Mouse (Mus musculus) testis, adult 2 months (tissue): ENCODE measurements at regions not wholly inside any gene's neighbourhood (a gene's known extent, or its start where the extent isn't known, plus 50 kb on each side); places are given as distances from the start of the nearest gene placed in this dataset.

ENCODE experiments used
- CTCF ChIP-seq: fragments of 200-500 bp; IDR thresholded peaks from 2 replicates; pipeline ENCODE4 v1.5.1; 2012; ENCODE audit warnings: low read depth, mild to moderate bottlenecking, inconsistent platforms, low read length, moderate library complexity; ENCODE audit not compliant: control insufficient read depth, insufficient read depth, insufficient replicate concordance
- POLR2A ChIP-seq: fragments of 200-500 bp; IDR thresholded peaks from 2 replicates; pipeline ENCODE4 v1.6.1; 2012; ENCODE audit warnings: low read depth, mild to moderate bottlenecking, inconsistent platforms, low read length, moderate library complexity; ENCODE audit not compliant: control insufficient read depth

DNA sequence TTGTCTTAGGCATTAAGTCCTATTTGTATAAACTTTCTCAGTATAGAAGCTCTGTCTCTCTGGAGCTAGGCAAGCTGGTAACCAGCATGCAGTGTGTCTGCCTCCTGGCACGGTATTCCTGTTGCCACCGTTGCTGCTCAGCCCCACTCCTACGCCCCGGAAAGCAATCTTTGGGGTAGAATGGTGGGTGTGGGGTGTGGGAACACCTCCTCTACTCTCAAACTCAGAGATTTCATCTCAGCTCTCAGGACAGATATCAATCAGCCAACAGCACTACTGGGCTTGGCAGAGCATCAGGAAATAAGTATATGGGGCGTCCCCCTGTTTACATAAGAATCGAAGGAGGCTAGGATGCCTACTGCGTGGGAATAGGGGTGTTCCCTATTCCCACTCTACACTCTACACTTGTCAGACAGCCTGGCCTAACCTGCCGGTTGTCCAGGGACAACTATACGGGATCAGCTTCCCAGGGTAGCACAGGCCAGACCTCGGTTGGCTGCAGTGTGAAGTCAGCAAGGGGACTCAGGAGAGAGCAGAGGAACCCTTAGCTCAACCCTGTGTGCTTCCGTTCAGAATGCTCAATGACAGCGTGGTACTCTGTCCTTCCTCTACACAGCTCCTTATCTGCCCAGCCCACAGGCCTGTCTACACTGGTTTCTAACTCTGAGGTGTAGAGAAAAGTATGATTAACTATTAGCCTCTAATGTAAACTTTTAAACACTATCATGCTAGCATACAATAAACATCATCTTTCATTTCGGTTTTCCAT lies 167.3 kb downstream of the Snx10 start:
- TF ChIP-seq CTCF (no peak), POLR2A (no peak)
